8 mouse cellular contexts compared by ENCODE assay signal in the genomic region with DNA sequence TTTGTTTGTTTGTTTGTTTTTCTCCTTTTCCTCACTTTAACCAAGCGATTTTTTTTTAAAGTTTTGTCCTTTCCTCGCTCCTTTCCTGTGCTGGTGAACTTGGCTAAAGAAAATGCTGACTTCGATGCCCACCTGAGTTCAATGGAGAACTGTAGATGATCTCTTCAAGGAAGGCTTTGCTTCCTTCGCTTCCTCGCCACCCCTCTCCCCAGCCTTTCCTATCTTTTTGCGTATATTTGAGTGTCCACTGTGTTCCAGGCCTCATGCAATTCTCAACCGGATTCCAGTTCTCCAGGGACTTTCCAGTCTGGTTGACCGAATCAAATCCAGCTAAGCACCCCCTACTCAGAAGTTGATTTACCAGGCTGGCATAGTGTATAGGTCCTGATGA. TPM values are rescaled to one million over a fixed set of nuclear protein-coding genes. Genes with fewer than 3 reads are reported as not detected.
DNase-seq lines count a peak whose midpoint lies in the region; ATAC-seq and TF ChIP-seq lines count a peak whose summit lies in the region.

No protein-coding gene starts in this region.

- WGBS in heart, postnatal 0 days: 54% methylated on average over 8 of the region's 8 CpGs
- 56% methylated on average over 8 of the region's 8 CpGs for WGBS in liver, embryonic 16.5 days (ENCODE audit: insufficient replicate concordance)

- no peaks in the 10 kb centered on the region for H3K27me3 ChIP-seq in heart, postnatal 0 days (ENCODE audit: control insufficient read depth, insufficient read depth, low read length)
- H3K27me3 ChIP-seq in liver, embryonic 16.5 days (ENCODE audit: control insufficient read depth, insufficient read depth, low read depth, low read length): no peaks in the 10 kb centered on the region

- no peaks in the 10 kb centered on the region for H3K36me3 ChIP-seq in heart, postnatal 0 days (replicated peaks; ENCODE audit: control insufficient read depth, insufficient read depth, low read length)
- H3K36me3 ChIP-seq in liver, embryonic 16.5 days (ENCODE audit: control insufficient read depth, insufficient read depth): no peaks in the 10 kb centered on the region

- no peak for ATAC-seq in heart, postnatal 0 days (ENCODE audit: insufficient read depth, low read depth)
- ATAC-seq in liver, embryonic 16.5 days (ENCODE audit: low read depth): no peak

- no peak for TF ChIP-seq CTCF in cortical plate, adult 2 months (IDR thresholded peaks at IDR 0.05; ENCODE audit: extremely low read depth, insufficient read depth, low read length)
- TF ChIP-seq CTCF in heart, postnatal 0 days (IDR thresholded peaks at IDR 0.05; ENCODE audit: low read depth): no peak

- DNase-seq in kidney, adult 11 months: peak; percentile 5
- DNase-seq in kidney, adult 18-20 months: no peak
- no peak for DNase-seq in heart, postnatal 0 days (ENCODE audit: low spot score)
- no peak for DNase-seq in adrenal gland, postnatal 25 days
- no peak for DNase-seq in right cerebral cortex, postnatal 10 days (ENCODE audit: low spot score in 2 of 2)
- no peak for DNase-seq in urinary bladder, postnatal 14 days (ENCODE audit: low spot score)

- peak overlapping the region; percentile 62 for H3K4me2 ChIP-seq in heart, postnatal 0 days (ENCODE audit: low read depth, low read length)
- peak overlapping the region; percentile 71 for H3K4me2 ChIP-seq in liver, embryonic 16.5 days (ENCODE audit: low read depth, low read length)

- no peaks in the 10 kb centered on the region for H3K9me3 ChIP-seq in heart, postnatal 0 days (replicated peaks; ENCODE audit: control insufficient read depth, low read length)
- no peaks in the 10 kb centered on the region for H3K9me3 ChIP-seq in liver, embryonic 16.5 days (replicated peaks; ENCODE audit: control insufficient read depth, low read length)

- no peak overlapping the region for H3K27ac ChIP-seq in cortical plate, adult 2 months (ENCODE audit: insufficient read depth, low read length)
- no peak overlapping the region for H3K27ac ChIP-seq in heart, postnatal 0 days (ENCODE audit: low read depth)
- H3K27ac ChIP-seq in liver, embryonic 16.5 days (ENCODE audit: low read length): no peak overlapping the region

- peak overlapping the region; percentile 65; the same call in 1 of the 2 replicates for H3K4me3 ChIP-seq in cortical plate, adult 2 months (ENCODE audit: insufficient read depth, low read length)
- peak overlapping the region; percentile 89 for H3K4me3 ChIP-seq in heart, postnatal 0 days (ENCODE audit: low read depth, low read length)
- H3K4me3 ChIP-seq in liver, embryonic 16.5 days (ENCODE audit: low read depth, low read length): peak overlapping the region; percentile 91

- H3K4me1 ChIP-seq in cortical plate, adult 2 months (ENCODE audit: control insufficient read depth, insufficient read depth, low read length): no peaks in the 10 kb centered on the region
- 0 out of 2 replicates have a peak, but pooled peaks cover 5% of the 10 kb centered on the region for H3K4me1 ChIP-seq in heart, postnatal 0 days (ENCODE audit: control insufficient read depth, insufficient read depth)
- H3K4me1 ChIP-seq in liver, embryonic 16.5 days (ENCODE audit: control insufficient read depth, low read depth, low read length): peaks cover 5% of the 10 kb centered on the region

- H3K9ac ChIP-seq in heart, postnatal 0 days (replicated peaks; ENCODE audit: low read depth, low read length): no peak overlapping the region
- no peak overlapping the region for H3K9ac ChIP-seq in liver, embryonic 16.5 days (ENCODE audit: low read depth, low read length)

- TF ChIP-seq POLR2A in cortical plate, adult 2 months (IDR thresholded peaks at IDR 0.05; ENCODE audit: extremely low read depth, insufficient read depth, low read length): no peak

- no peak for TF ChIP-seq EP300 in heart, postnatal 0 days (IDR thresholded peaks at IDR 0.05; ENCODE audit: low read depth)

RNA-seq across cellular contexts. Expression of a gene that starts 0.3 kb away (rescaled TPM):
- polyA plus RNA-seq in cortical plate, adult 2 months (2012; rRNA removed): 19.9 and 20.8 TPM in 2 replicates
- total RNA-seq in heart, postnatal 0 days (2014; rRNA removed; ENCODE audit: low replicate concordance): 11.9 and 23.1 TPM in 2 replicates
- polyA plus RNA-seq in heart, postnatal 0 days (2015; fragmentation: Nextera tagmentation; extraction: Ambion mirVana): 32.6 and 38.4 TPM in 2 replicates
- 14.4 and 16.6 TPM in 2 replicates for polyA plus RNA-seq in liver, embryonic 16.5 days (2015; fragmentation: Nextera tagmentation; extraction: Ambion mirVana)
- total RNA-seq in adrenal gland, postnatal 25 days (2021): 29.4 and 35.5 TPM in 2 replicates
